Mouse (Mus musculus): ENCODE results near the gene Gm21860. TPM values are rescaled to one million over a fixed set of nuclear protein-coding genes. Genes with fewer than 3 reads are reported as not detected.
"Not testable (repeated sequence)": the region's sequence is repeated elsewhere in the genome, so short reads cannot be mapped to it uniquely, and the experiment has no call there.

The Gm21860 gene
- not detected in 2 replicates for total RNA-seq (2015; ENCODE audit: low replicate concordance)
- not detected in 2 replicates for total RNA-seq (2017; ENCODE audit: low replicate concordance)

DNA sequence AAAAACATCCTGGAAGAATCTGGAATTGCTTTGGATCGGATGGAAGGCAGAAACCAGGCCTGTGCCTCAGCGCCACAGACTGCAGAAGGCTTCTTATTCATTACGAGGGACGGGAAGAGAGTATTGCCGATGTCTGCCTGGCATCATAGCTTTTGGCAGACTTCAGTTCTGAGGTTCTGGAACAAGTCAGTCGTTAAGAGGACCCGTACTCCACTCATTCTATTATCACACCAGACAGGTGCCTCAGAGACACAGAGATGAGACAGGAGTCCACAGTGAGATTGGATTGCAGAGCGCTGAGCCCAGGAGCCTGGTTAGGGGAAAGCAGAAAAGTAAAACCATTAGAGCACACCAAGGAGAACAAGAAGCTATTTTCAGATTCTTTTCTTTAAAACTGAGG, at the start of gene Gm21860:
Gene Gm21860 (minus strand): TSS at position 101 of the 400 bp plus-strand sequence.
- not testable (repeated sequence) for ATAC-seq (replicated peaks; ENCODE audit: low FRiP score, poor library complexity, severe bottlenecking)

- ATAC-seq (replicated peaks; ENCODE audit: low FRiP score, poor library complexity, severe bottlenecking), result not testable (repeated sequence)
Measured at GRCm38 (mm10) chrY:90784438-90784837, 29.8 kb upstream of the Gm21860 start, which contains the start of gene Gm47283. Gene Gm47283 (plus strand): TSS chrY:90784738.

GRCm38 (mm10) chrY:90745256-90745655, 9.4 kb downstream of the Gm21860 start:
- not testable (repeated sequence) for ATAC-seq (replicated peaks; ENCODE audit: low FRiP score, poor library complexity, severe bottlenecking)

GRCm38 (mm10) chrY:90744381-90744981, 10.1 kb downstream of the Gm21860 start:
- ATAC-seq (replicated peaks; ENCODE audit: low FRiP score, poor library complexity, severe bottlenecking), result peak; percentile 85

GRCm38 (mm10) chrY:90743811-90744220, 10.8 kb downstream of the Gm21860 start:
- ATAC-seq (replicated peaks; ENCODE audit: low FRiP score, poor library complexity, severe bottlenecking), result no peak

GRCm38 (mm10) chrY:90743053-90743810, 11.4 kb downstream of the Gm21860 start:
- ATAC-seq (replicated peaks; ENCODE audit: low FRiP score, poor library complexity, severe bottlenecking), result not testable (repeated sequence)

DNA sequence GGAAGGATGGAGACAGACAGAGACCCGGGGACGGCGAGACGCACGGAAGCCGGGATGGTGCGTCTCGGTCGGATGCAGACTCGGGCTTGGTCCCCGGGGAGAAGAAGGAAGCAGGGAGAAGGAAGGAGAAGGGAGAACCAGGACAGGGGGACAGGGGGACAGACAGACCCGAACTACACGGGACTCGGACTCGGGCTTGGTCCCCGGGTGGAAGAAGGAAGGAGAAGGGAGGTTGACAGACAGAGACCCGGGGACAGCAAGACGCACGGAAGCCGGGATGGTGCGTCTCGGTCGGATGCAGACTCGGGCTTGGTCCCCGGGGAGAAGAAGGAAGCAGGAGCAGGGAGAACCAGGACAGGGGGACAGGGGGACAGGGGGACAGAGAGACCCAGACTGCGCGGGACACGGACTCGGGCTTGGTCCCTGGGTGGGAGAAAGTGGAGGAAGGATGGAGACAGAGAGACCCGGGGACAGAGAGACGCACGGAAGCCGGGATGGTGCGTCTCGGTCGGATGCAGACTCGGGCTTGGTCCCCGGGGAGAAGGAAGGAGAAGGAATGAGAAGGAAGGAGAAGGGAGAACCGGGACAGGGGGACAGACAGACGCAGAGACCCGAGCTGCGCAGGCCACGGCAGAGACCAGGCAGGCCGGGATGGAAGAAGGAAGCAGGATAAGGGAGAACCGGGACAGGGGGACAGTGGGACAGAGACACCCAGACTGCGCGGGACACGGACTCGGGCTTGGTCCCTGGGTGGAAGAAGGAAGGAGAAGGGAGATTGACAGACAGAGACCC, 12.2 kb downstream of the Gm21860 start:
- not testable (repeated sequence) for ATAC-seq (replicated peaks; ENCODE audit: low FRiP score, poor library complexity, severe bottlenecking)

DNA sequence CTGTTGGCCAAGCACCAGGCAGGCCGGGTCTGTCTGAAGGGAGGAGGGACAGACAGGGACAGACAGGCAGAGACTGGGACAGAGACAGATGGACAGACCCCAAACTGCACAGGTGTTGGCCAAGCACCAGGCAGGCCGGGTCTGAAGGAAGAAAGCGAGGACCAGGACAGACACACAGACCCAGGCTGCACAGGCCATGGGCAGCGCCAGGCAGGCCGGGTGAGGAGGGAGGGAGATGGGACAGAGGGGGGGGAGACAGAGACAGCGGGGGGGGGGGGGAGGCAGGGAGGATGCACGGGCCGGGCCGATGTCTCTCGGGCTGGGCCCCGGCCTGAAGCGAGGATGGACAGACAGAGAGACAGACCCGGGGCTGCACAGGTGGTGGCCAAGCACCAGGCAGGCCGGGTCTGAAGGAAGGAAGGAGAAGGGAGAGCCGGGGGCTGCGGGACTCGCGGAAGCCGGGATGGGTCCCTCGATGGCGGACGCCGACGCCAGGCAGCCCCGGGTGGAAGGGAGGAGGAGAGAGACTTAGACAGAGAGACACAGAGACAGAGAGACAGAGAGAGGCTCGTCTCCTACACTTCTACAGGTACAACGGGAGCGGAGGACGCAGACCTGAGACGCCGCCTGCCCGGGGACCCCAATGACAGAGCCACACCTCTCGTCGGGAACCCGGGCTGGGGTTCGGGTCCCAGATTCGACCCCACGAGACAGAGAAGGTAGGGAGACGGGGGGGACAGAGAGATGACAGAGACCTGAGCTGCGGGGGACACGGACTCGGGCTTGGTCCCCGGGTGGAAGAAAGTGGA, 13.0 kb downstream of the Gm21860 start:
- ATAC-seq (replicated peaks; ENCODE audit: low FRiP score, poor library complexity, severe bottlenecking), result not testable (repeated sequence)

GRCm38 (mm10) chrY:90741006-90741405, 13.6 kb downstream of the Gm21860 start:
- not testable (repeated sequence) for ATAC-seq (replicated peaks; ENCODE audit: low FRiP score, poor library complexity, severe bottlenecking)

- peak; percentile 39 for ATAC-seq (replicated peaks; ENCODE audit: low FRiP score, poor library complexity, severe bottlenecking)
Measured at GRCm38 (mm10) chrY:90740013-90740561, 14.5 kb downstream of the Gm21860 start.

GRCm38 (mm10) chrY:90739531-90740012, 15.0 kb downstream of the Gm21860 start:
- peak; percentile 22 for ATAC-seq (replicated peaks; ENCODE audit: low FRiP score, poor library complexity, severe bottlenecking)

DNA sequence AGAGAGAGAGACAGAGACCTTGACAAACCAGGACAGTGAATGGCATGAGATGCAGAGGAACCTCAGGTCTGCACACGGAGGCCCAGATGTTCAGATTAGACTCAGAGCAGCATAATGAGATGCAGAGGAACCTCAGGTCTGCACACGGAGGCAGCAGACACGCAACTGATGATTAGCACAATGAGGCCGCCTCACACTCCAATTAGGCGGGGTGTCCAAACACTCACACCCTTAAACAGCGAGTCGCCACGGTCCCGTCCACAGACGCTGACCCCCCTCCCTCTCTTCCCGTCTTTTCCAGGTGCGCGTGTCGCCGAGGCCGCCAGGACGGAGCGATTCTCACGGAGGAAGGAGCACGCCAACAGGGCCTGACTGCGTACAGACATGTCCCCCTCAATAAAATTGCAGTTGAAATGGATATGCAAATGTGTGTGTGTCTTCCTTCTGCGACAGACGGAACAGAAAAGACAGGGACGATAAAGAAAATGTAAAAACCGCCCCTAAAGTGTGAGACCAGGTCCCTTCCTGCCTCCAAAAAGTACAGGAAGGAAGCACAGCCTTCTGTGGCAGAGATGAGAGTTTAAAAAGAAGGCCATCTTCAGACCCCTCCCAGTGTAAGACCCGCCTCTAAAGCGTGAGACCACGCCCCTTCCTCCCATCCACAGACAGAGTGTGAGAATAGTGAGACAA, 15.6 kb downstream of the Gm21860 start:
- peak; percentile 17 for ATAC-seq (replicated peaks; ENCODE audit: low FRiP score, poor library complexity, severe bottlenecking)

- ATAC-seq (replicated peaks; ENCODE audit: low FRiP score, poor library complexity, severe bottlenecking), result no peak
Measured at GRCm38 (mm10) chrY:90738431-90738680, 16.3 kb downstream of the Gm21860 start.

DNA sequence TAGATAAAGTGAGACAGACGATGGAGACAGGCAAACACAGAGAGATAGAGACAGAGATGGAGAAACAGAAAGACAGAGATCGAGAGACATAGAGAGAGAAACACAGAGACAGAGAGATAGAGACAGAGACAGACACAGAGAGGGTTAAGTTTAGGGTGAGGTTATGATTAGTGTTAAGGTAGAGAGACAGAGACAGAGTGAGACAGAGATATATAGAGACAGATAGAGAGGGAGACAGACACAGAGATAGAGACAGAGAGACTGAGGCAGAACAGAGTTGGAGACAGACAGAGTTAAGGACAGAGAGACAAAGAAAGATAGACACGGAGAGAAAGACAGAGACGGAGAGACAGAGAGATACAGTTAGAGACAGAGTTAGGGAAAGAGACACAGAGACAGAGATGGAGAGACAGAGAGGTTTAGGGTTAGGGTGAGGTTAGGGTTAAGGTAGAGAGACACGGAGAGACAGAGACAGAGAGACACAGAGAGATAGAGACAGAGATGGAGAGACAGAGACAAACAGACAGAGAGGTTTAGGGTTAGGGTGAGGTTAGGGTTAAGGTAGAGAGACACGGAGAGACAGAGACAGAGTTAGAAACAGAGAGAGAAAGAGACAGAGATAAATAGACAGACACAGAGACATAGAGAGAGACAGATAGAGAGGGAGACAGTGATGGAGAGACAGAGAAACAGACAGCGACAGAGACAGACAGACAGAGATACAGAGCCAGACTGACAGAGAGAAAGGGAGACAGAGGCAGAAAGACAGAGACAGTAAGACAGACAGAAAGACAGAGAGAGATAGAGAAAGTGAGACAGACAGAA, 16.8 kb downstream of the Gm21860 start:
- 0 out of 2 replicates have a peak, but pooled peaks have one; percentile 4 for ATAC-seq (replicated peaks; ENCODE audit: low FRiP score, poor library complexity, severe bottlenecking)

DNA sequence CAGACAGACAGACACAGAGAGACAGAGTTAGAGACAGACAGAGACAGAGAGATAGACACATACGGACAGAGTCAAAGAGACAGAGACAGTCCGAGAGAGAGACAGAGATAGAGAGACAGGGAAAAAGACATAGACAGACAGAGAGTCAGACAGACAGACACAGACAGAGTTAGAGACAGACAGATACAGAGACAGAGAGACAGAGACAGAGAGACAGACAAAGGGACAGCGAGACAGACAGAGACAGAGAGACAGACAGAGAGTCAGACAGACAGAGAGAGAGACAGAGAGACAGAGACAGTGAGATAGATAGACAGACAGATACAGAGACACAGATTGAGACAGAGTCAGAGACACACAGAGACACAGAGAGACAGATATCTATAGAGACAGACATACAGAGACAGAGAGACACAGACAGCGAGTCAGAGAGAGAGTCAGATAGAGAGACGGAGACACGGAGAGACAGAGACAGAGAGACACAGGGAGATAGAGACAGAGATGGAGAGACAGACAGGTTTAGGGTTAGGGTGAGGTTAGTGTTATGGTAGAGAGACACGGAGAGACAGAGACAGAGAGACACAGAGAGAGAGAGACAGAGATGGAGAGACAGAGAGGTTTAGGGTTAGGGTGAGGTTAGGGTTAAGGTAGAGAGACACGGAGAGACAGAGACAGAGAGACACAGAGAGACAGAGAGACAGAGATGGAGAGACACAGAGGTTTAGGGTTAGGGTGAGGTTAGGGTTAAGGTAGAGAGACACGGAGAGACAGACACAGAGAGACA, 18.2 kb downstream of the Gm21860 start:
- not testable (repeated sequence) for ATAC-seq (replicated peaks; ENCODE audit: low FRiP score, poor library complexity, severe bottlenecking)

GRCm38 (mm10) chrY:90735181-90735895, 19.3 kb downstream of the Gm21860 start:
- ATAC-seq (replicated peaks; ENCODE audit: low FRiP score, poor library complexity, severe bottlenecking), result not testable (repeated sequence)
